Mouse (Mus musculus) CH12.LX (cell line): ENCODE measurements around the gene Olfr877. TPM values are rescaled to one million over a fixed set of nuclear protein-coding genes. Genes with fewer than 3 reads are reported as not detected.

ENCODE experiments used
- DNase-seq: peaks from one replicate; pipeline ENCODE4 v3.0.0-alpha.2; 2013; ENCODE audit errors: extremely low read depth
- H3K27ac ChIP-seq: 2 replicates; pipeline ENCODE4 v1.5.1; 2012; ENCODE audit warnings: low read depth, mild to moderate bottlenecking, control low read depth, moderate library complexity; ENCODE audit not compliant: insufficient read depth
- H3K27me3 ChIP-seq: replicated peaks from 2 replicates; pipeline ENCODE3; 2012; ENCODE audit warnings: inconsistent platforms
- H3K36me3 ChIP-seq, 2 experiments: replicated peaks in 1 of 2; 2 replicates each; pipeline versions ENCODE3 to v1.6.1; 2012; ENCODE audit warnings: inconsistent platforms in 1 of 2, low read length in 1 of 2, mild to moderate bottlenecking in 1 of 2, mixed read lengths in 1 of 2, moderate library complexity in 1 of 2; ENCODE audit not compliant: control insufficient read depth in 1 of 2, insufficient read depth in 1 of 2
- H3K4me1 ChIP-seq, 2 experiments: 2 replicates each; pipeline ENCODE4 v1.6.1; 2012; ENCODE audit warnings: inconsistent platforms in 1 of 2, moderate library complexity in 1 of 2; ENCODE audit not compliant: insufficient read depth in 2 of 2, control insufficient read depth in 1 of 2
- H3K4me2 ChIP-seq: 2 replicates; pipeline ENCODE4 v1.6.1; 2012; ENCODE audit warnings: low read depth, mild to moderate bottlenecking, control low read depth; ENCODE audit not compliant: poor library complexity, insufficient read depth, severe bottlenecking
- H3K4me3 ChIP-seq, 3 experiments: fragments of 150-350 bp in 1 of 3; sonication (generic) in 1 of 3; replicated peaks in 1 of 3; 2 replicates each; pipeline versions ENCODE3 to v1.5.1; 2011 to 2012; ENCODE audit warnings: low read depth in 2 of 3, low read length in 2 of 3, mild to moderate bottlenecking in 2 of 3, moderate library complexity in 2 of 3, control low read depth in 1 of 3, improper control_type of control experiment in 1 of 3, inconsistent platforms in 1 of 3, mixed read lengths in 1 of 3; ENCODE audit not compliant: poor library complexity in 1 of 3
- H3K79me2 ChIP-seq: replicated peaks from 2 replicates; pipeline ENCODE4 v1.6.1; 2012; ENCODE audit warnings: mild to moderate bottlenecking, moderate library complexity; ENCODE audit not compliant: control insufficient read depth, poor library complexity, insufficient read depth, severe bottlenecking; ENCODE audit errors: extremely low read depth
- H3K9ac ChIP-seq: 2 replicates; pipeline ENCODE4 v1.6.1; 2012; ENCODE audit warnings: low read depth, mild to moderate bottlenecking, control low read depth, moderate library complexity; ENCODE audit not compliant: insufficient read depth
- H3K9me3 ChIP-seq: replicated peaks from 2 replicates; pipeline ENCODE3; 2012; ENCODE audit warnings: low read length, inconsistent platforms, mixed read lengths
- CHD1 ChIP-seq: IDR thresholded peaks from 2 replicates; pipeline ENCODE4 v1.6.1; 2012; ENCODE audit warnings: low read depth, low read length, improper control_type of control experiment, inconsistent platforms
- CTCF ChIP-seq, 2 experiments: IDR thresholded peaks in 1 of 2; conservative IDR thresholded peaks in 1 of 2; 2 replicates each; pipeline ENCODE4 v1.5.1; 2011 to 2012; ENCODE audit warnings: low read depth in 2 of 2, low read length in 2 of 2, improper control_type of control experiment in 1 of 2, inconsistent platforms in 1 of 2, mild to moderate bottlenecking in 1 of 2, moderate library complexity in 1 of 2
- E2F4 ChIP-seq: IDR thresholded peaks from 2 replicates; pipeline ENCODE4 v1.6.1; 2011; ENCODE audit warnings: low read depth, low read length, improper control_type of control experiment; ENCODE audit not compliant: insufficient replicate concordance
- EP300 ChIP-seq: IDR thresholded peaks from 2 replicates; pipeline ENCODE4 v1.6.1; 2011; ENCODE audit warnings: low read length, improper control_type of control experiment
- ETS1 ChIP-seq: conservative IDR thresholded peaks from 2 replicates; pipeline ENCODE4 v1.6.1; 2012; ENCODE audit warnings: low read depth, mild to moderate bottlenecking, inconsistent platforms, low read length, improper control_type of control experiment, moderate library complexity
- GABPA ChIP-seq: IDR thresholded peaks from 2 replicates; pipeline ENCODE4 v1.6.1; 2012; ENCODE audit warnings: low read depth, low read length, improper control_type of control experiment, inconsistent platforms; ENCODE audit not compliant: insufficient replicate concordance
- HCFC1 ChIP-seq: IDR thresholded peaks from 2 replicates; pipeline ENCODE4 v1.6.1; 2012; ENCODE audit warnings: low read depth, mild to moderate bottlenecking, inconsistent platforms, low read length, improper control_type of control experiment
- IRF4 ChIP-seq: IDR thresholded peaks from 2 replicates; pipeline ENCODE4 v1.6.1; 2014; ENCODE audit warnings: low read depth, mild to moderate bottlenecking, inconsistent platforms, low read length, improper control_type of control experiment
- JUND ChIP-seq: conservative IDR thresholded peaks from 2 replicates; pipeline ENCODE4 v1.6.1; 2011; ENCODE audit warnings: low read depth, low read length, improper control_type of control experiment
- MAFK ChIP-seq: IDR thresholded peaks from 2 replicates; pipeline ENCODE4 v1.6.1; 2011; ENCODE audit warnings: low read length, improper control_type of control experiment; ENCODE audit not compliant: insufficient replicate concordance
- MAX ChIP-seq: IDR thresholded peaks from 2 replicates; pipeline ENCODE4 v1.6.1; 2011; ENCODE audit warnings: low read length, improper control_type of control experiment
- NRF1 ChIP-seq: IDR thresholded peaks from 2 replicates; pipeline ENCODE4 v1.6.1; 2014; ENCODE audit warnings: low read depth, mild to moderate bottlenecking, inconsistent platforms, low read length, improper control_type of control experiment, moderate library complexity
- POLR2A ChIP-seq: IDR thresholded peaks from 2 replicates; pipeline ENCODE4 v1.6.1; 2011; ENCODE audit warnings: low read depth, mild to moderate bottlenecking, improper control_type of control experiment, low read length
- POLR2AphosphoS2 ChIP-seq: IDR thresholded peaks from 2 replicates; pipeline ENCODE4 v1.6.1; 2011; ENCODE audit warnings: low read depth, low read length, improper control_type of control experiment
- RAD21 ChIP-seq: IDR thresholded peaks from 2 replicates; pipeline ENCODE4 v1.6.1; 2011; ENCODE audit warnings: low read depth, mild to moderate bottlenecking, low read length, improper control_type of control experiment, moderate library complexity
- SIN3A ChIP-seq: IDR thresholded peaks from 2 replicates; pipeline ENCODE4 v1.6.1; 2012; ENCODE audit warnings: low read length, improper control_type of control experiment, inconsistent platforms
- SMC3 ChIP-seq: IDR thresholded peaks from 2 replicates; pipeline ENCODE4 v1.6.1; 2011; ENCODE audit warnings: low read depth, low read length, improper control_type of control experiment
- TBP ChIP-seq: conservative IDR thresholded peaks from 2 replicates; pipeline ENCODE4 v1.6.1; 2011; ENCODE audit warnings: low read depth, low read length, improper control_type of control experiment
- TCF12 ChIP-seq: IDR thresholded peaks from 2 replicates; pipeline ENCODE4 v1.6.1; 2014; ENCODE audit warnings: low read depth, mild to moderate bottlenecking, inconsistent platforms, low read length, improper control_type of control experiment
- UBTF ChIP-seq: IDR thresholded peaks from 2 replicates; pipeline ENCODE4 v1.6.1; 2012; ENCODE audit warnings: low read depth, mild to moderate bottlenecking, inconsistent platforms, low read length, improper control_type of control experiment, moderate library complexity
- USF1 ChIP-seq: IDR thresholded peaks from 2 replicates; pipeline ENCODE4 v1.6.1; 2014; ENCODE audit warnings: low read depth, mild to moderate bottlenecking, inconsistent platforms, low read length, improper control_type of control experiment
- ZNF384 ChIP-seq: IDR thresholded peaks from 2 replicates; pipeline ENCODE4 v1.6.1; 2012; ENCODE audit warnings: low read depth, low read length, improper control_type of control experiment, inconsistent platforms
- dilution Hi-C: fragments of 300-500 bp; cut with MboI; formaldehyde crosslinking; loops from 2 replicates; pipeline ENCODE4 v1.14.3; 2020; ENCODE audit warnings: low sequenced_read_pairs; ENCODE audit not compliant: extremely low pct_unique_long_range_greater_than_20kb, extremely low pct_ligation_motif_present
- in situ Hi-C: fragments of 300-500 bp; cut with MboI; formaldehyde crosslinking; loops from 3 replicates; pipeline ENCODE4 v1.14.3; 2019; ENCODE audit warnings: low sequenced_read_pairs, low pct_ligation_motif_present, low pct_unique_long_range_greater_than_20kb, mixed read lengths
- polyA plus RNA-seq: library from polyadenylated mRNA; unstranded; fragments of >175 nt; gene quantifications from 2 replicates; pipeline ENCODE4 v1.2.1, GENCODE M21; 2012; ENCODE audit warnings: low read depth; ENCODE audit not compliant: insufficient read length
- total RNA-seq, 2 experiments: library from RNA; depleted of rRNA; stranded (reverse); fragments of 300-350 nt in 1 of 2; fragments of >200 nt in 1 of 2; gene quantifications; 2 replicates each; pipeline ENCODE4 v1.2.3; 2012 to 2014

Gene Olfr877
- total and polyA plus RNA-seq, 3 experiments, result not detected

DNA sequence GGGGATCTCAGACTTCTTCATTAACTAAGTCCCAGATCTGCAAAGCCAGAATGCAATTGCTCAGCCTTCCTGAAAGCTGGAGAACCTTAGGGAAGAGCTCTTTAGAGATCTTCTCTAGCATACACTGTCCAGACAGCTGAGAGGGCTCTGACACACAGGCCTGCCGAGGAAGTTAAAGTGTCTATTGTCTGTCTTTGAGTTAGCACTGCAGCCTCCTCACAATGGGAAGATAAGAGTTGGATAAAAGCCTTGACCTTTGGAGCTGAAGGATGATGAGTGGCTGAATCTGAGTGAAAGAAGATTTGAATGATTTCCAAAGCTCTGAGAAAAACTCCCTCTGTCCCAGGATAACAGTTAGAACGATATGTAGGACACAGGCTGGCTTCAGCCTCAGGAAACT, 42.6 kb downstream of the Olfr877 start, which contains the start of gene Olfr145:
Olfr145 (plus strand) TSS at position 64 of the 400 bp plus-strand sequence.
- in situ Hi-C loops (no loop called here), dilution Hi-C loops (no loop called here)
- no peak for DNase-seq
- no peaks in the 10 kb centered on the region for H3K27me3 ChIP-seq
- no peaks in the 10 kb centered on the region for H3K36me3 ChIP-seq
- no peak within 1 kb of the TSS for H3K4me2 ChIP-seq
- no peak for TF ChIP-seq MAX
- TF ChIP-seq TCF12, result no peak
- no peak for TF ChIP-seq UBTF
- TF ChIP-seq RAD21, result no peak
- no peak for TF ChIP-seq GABPA
- no peak for TF ChIP-seq CTCF (conservative IDR thresholded peaks at IDR 0.05 in 1 of 2, IDR thresholded peaks at IDR 0.05 in 1 of 2; ENCODE audit: low read depth in 2 of 2, low read length in 2 of 2)
- TF ChIP-seq SMC3, result no peak
- no peak for TF ChIP-seq IRF4
- TF ChIP-seq USF1, result no peak
- no peak for TF ChIP-seq TBP
- TF ChIP-seq JUND, result no peak
- no peak for TF ChIP-seq NRF1
- TF ChIP-seq HCFC1, result no peak
- no peaks in the 10 kb centered on the region for H3K4me1 ChIP-seq
- H3K27ac ChIP-seq, result no peak within 1 kb of the TSS
- H3K9me3 ChIP-seq, result no peaks in the 10 kb centered on the region
- H3K4me3 ChIP-seq, result no peak within 1 kb of the TSS
- no peaks in the 10 kb centered on the region for H3K79me2 ChIP-seq
- H3K9ac ChIP-seq, result no peak within 1 kb of the TSS

DNA sequence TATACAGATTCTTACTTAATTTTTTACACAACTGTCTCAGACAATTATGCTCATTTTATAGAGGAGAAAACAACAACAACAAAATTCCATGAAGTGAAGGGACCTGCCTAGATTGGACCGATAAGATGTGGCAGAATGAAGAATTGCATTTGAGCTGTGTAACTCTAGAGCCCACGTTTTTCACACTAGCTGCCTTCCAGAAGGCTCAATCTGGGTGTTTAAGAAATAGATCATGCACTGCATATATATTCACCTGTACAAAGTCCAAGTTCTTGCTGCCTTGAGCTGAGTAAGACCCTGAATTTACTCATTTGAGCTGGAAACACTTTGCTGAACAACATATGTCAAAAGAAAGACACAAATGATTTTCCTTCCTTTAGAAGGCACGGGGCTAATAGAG, 51.5 kb downstream of the Olfr877 start:
- no peak for DNase-seq
- Histone ChIP-seq H3K9me3 (no peaks in the 10 kb centered on the region), H3K4me1 (no peaks in the 10 kb centered on the region), H3K27me3 (no peaks in the 10 kb centered on the region), H3K36me3 (no peaks in the 10 kb centered on the region)
- dilution Hi-C loops, result no loop called here
- TF ChIP-seq GABPA, result no peak
- TF ChIP-seq CHD1, result no peak
- TF ChIP-seq SIN3A, result no peak
- no peak for TF ChIP-seq MAX
- TF ChIP-seq POLR2A, result no peak
- TF ChIP-seq POLR2AphosphoS2, result no peak
- TF ChIP-seq ETS1, result no peak
- no peak for TF ChIP-seq EP300
- TF ChIP-seq ZNF384, result no peak
- TF ChIP-seq MAFK, result no peak
- no peak for TF ChIP-seq E2F4
- TF ChIP-seq, all 38 proteins: peak for 0
- Histone ChIP-seq H3K79me2 (no peaks in the 10 kb centered on the region), H3K4me2 (no peak overlapping the region), H3K9ac (no peak overlapping the region), H3K4me3 (no peak overlapping the region), H3K27ac (no peak overlapping the region)
- in situ Hi-C loops, result no loop called here

Other genes with a start within 250 kb of the Olfr877 start
- gene Spa17, start 240.5 kb upstream of the Olfr877 start, total RNA-seq (2012; rRNA removed), result 0.47 and 1.3 TPM in 2 replicates
- gene Spa17, start 240.5 kb upstream of the Olfr877 start, total RNA-seq (2014; rRNA removed), result 1.4 and 2.3 TPM in 2 replicates
- gene Spa17, start 240.5 kb upstream of the Olfr877 start, polyA plus RNA-seq, result 3.2 and 4.1 TPM in 2 replicates
- gene Tbrg1, start 197.0 kb upstream of the Olfr877 start, total RNA-seq (2012; rRNA removed), result 97.4 and 99.9 TPM in 2 replicates
- 115 and 129 TPM in 2 replicates for gene Tbrg1, start 197.0 kb upstream of the Olfr877 start, total RNA-seq (2014; rRNA removed)
- 92.4 and 103 TPM in 2 replicates for gene Tbrg1, start 197.0 kb upstream of the Olfr877 start, polyA plus RNA-seq
- gene Panx3, start 185.0 kb upstream of the Olfr877 start, total RNA-seq (2012; rRNA removed), result not detected in 2 replicates
- gene Panx3, start 185.0 kb upstream of the Olfr877 start, total RNA-seq (2014; rRNA removed), result not detected in 2 replicates
- gene Panx3, start 185.0 kb upstream of the Olfr877 start, polyA plus RNA-seq, result not detected in 2 replicates
- not detected in 2 replicates for gene Olfr160, start 138.0 kb upstream of the Olfr877 start, total RNA-seq (2012; rRNA removed)
- gene Olfr160, start 138.0 kb upstream of the Olfr877 start, total RNA-seq (2014; rRNA removed), result not detected in 2 replicates
- not detected in 2 replicates for gene Olfr160, start 138.0 kb upstream of the Olfr877 start, polyA plus RNA-seq
- gene Olfr874, start 109.2 kb upstream of the Olfr877 start, total RNA-seq (2012; rRNA removed), result not detected in 2 replicates
- not detected in 2 replicates for gene Olfr874, start 109.2 kb upstream of the Olfr877 start, total RNA-seq (2014; rRNA removed)
- gene Olfr874, start 109.2 kb upstream of the Olfr877 start, polyA plus RNA-seq, result not detected in 2 replicates
- not detected in 2 replicates for gene Olfr875, start 82.4 kb upstream of the Olfr877 start, total RNA-seq (2012; rRNA removed)
- gene Olfr875, start 82.4 kb upstream of the Olfr877 start, total RNA-seq (2014; rRNA removed), result not detected in 2 replicates
- not detected in 2 replicates for gene Olfr875, start 82.4 kb upstream of the Olfr877 start, polyA plus RNA-seq
- not detected in 2 replicates for gene Olfr876, start 51.2 kb upstream of the Olfr877 start, total RNA-seq (2012; rRNA removed)
- not detected in 2 replicates for gene Olfr876, start 51.2 kb upstream of the Olfr877 start, total RNA-seq (2014; rRNA removed)
- gene Olfr876, start 51.2 kb upstream of the Olfr877 start, polyA plus RNA-seq, result not detected in 2 replicates
- gene Olfr145, start 42.5 kb downstream of the Olfr877 start, total RNA-seq (2012; rRNA removed), result not detected in 2 replicates
- gene Olfr145, start 42.5 kb downstream of the Olfr877 start, total RNA-seq (2014; rRNA removed), result not detected in 2 replicates
- gene Olfr145, start 42.5 kb downstream of the Olfr877 start, polyA plus RNA-seq, result not detected in 2 replicates
- not detected in 2 replicates for gene Olfr878, start 63.6 kb downstream of the Olfr877 start, total RNA-seq (2012; rRNA removed)
- gene Olfr878, start 63.6 kb downstream of the Olfr877 start, total RNA-seq (2014; rRNA removed), result not detected in 2 replicates
- gene Olfr878, start 63.6 kb downstream of the Olfr877 start, polyA plus RNA-seq, result not detected in 2 replicates
- gene Olfr881, start 137.6 kb downstream of the Olfr877 start, total RNA-seq (2012; rRNA removed), result not detected in 2 replicates
- gene Olfr881, start 137.6 kb downstream of the Olfr877 start, total RNA-seq (2014; rRNA removed), result not detected in 2 replicates
- gene Olfr881, start 137.6 kb downstream of the Olfr877 start, polyA plus RNA-seq, result not detected in 2 replicates
- not detected in 2 replicates for gene Olfr883, start 171.5 kb downstream of the Olfr877 start, total RNA-seq (2012; rRNA removed)
- gene Olfr883, start 171.5 kb downstream of the Olfr877 start, total RNA-seq (2014; rRNA removed), result not detected in 2 replicates
- not detected in 2 replicates for gene Olfr883, start 171.5 kb downstream of the Olfr877 start, polyA plus RNA-seq
- gene Olfr884, start 192.3 kb downstream of the Olfr877 start, total RNA-seq (2012; rRNA removed), result not detected in 2 replicates
- not detected in 2 replicates for gene Olfr884, start 192.3 kb downstream of the Olfr877 start, total RNA-seq (2014; rRNA removed)
- gene Olfr884, start 192.3 kb downstream of the Olfr877 start, polyA plus RNA-seq, result not detected in 2 replicates
- not detected in 2 replicates for gene Olfr885, start 207.1 kb downstream of the Olfr877 start, total RNA-seq (2012; rRNA removed)
- not detected in 2 replicates for gene Olfr885, start 207.1 kb downstream of the Olfr877 start, total RNA-seq (2014; rRNA removed)
- not detected in 2 replicates for gene Olfr885, start 207.1 kb downstream of the Olfr877 start, polyA plus RNA-seq
- gene Olfr887, start 229.8 kb downstream of the Olfr877 start, total RNA-seq (2012; rRNA removed), result not detected in 2 replicates
- gene Olfr887, start 229.8 kb downstream of the Olfr877 start, total RNA-seq (2014; rRNA removed), result not detected in 2 replicates
- gene Olfr887, start 229.8 kb downstream of the Olfr877 start, polyA plus RNA-seq, result not detected in 2 replicates